Mouse (Mus musculus) embryonic facial prominence, embryonic 12.5 days (tissue): Measurements from ENCODE around the gene Hs3st4. TPM values are rescaled to one million over a fixed set of nuclear protein-coding genes. Genes with fewer than 3 reads are reported as not detected.

Source experiments
- ATAC-seq: fragments of 200-750 bp; cut with Nextera tagmentation; 2 replicates; pipeline ENCODE4 v1.8.0; 2017; ENCODE audit not compliant: insufficient number of reproducible peaks, insufficient read depth, low FRiP score, low TSS enrichment
- H3K27ac ChIP-seq: fragments of 300-500 bp; sonication (generic); 2 replicates; pipeline ENCODE4 v1.5.1; 2016; ENCODE audit warnings: mild to moderate bottlenecking
- H3K27me3 ChIP-seq: fragments of 300-500 bp; sonication (generic); 2 replicates; pipeline ENCODE4 v1.6.1; 2016; ENCODE audit warnings: mild to moderate bottlenecking, moderate library complexity
- H3K36me3 ChIP-seq: fragments of 300-500 bp; sonication (generic); 2 replicates; pipeline ENCODE4 v1.6.1; 2016; ENCODE audit warnings: mild to moderate bottlenecking
- H3K4me1 ChIP-seq: fragments of 300-500 bp; sonication (generic); 2 replicates; pipeline ENCODE4 v1.6.1; 2016
- H3K4me2 ChIP-seq: fragments of 300-500 bp; sonication (generic); replicated peaks from 2 replicates; pipeline ENCODE4 v1.6.1; 2016; ENCODE audit warnings: mild to moderate bottlenecking, moderate library complexity
- H3K4me3 ChIP-seq: fragments of 300-500 bp; sonication (generic); 2 replicates; pipeline ENCODE4 v1.5.1; 2016; ENCODE audit warnings: mild to moderate bottlenecking
- H3K9ac ChIP-seq: fragments of 300-500 bp; sonication (generic); 2 replicates; pipeline ENCODE4 v1.6.1; 2016; ENCODE audit warnings: mild to moderate bottlenecking, moderate library complexity
- H3K9me3 ChIP-seq: fragments of 300-500 bp; sonication (generic); 2 replicates; pipeline ENCODE4 v1.6.1; 2016; ENCODE audit warnings: mild to moderate bottlenecking, moderate library complexity
- WGBS: fragments of 180-500 bp; shearing (Covaris S2); methylation state at CpG from one replicate; pipeline ENCODE4 v1.1.7; 2016; 5-methylcytosine and 5-hydroxymethylcytosine counted together
- polyA plus RNA-seq: library from polyadenylated mRNA; unstranded; fragments of >200 nt; fragmentation: Nextera tagmentation; extraction: Ambion mirVana; gene quantifications from 2 replicates; pipeline ENCODE4 v1.2.1, GENCODE M21; 2016

Gene Hs3st4
- polyA plus RNA-seq, 1 experiment from 2014 or later, result 0.38 TPM

DNA sequence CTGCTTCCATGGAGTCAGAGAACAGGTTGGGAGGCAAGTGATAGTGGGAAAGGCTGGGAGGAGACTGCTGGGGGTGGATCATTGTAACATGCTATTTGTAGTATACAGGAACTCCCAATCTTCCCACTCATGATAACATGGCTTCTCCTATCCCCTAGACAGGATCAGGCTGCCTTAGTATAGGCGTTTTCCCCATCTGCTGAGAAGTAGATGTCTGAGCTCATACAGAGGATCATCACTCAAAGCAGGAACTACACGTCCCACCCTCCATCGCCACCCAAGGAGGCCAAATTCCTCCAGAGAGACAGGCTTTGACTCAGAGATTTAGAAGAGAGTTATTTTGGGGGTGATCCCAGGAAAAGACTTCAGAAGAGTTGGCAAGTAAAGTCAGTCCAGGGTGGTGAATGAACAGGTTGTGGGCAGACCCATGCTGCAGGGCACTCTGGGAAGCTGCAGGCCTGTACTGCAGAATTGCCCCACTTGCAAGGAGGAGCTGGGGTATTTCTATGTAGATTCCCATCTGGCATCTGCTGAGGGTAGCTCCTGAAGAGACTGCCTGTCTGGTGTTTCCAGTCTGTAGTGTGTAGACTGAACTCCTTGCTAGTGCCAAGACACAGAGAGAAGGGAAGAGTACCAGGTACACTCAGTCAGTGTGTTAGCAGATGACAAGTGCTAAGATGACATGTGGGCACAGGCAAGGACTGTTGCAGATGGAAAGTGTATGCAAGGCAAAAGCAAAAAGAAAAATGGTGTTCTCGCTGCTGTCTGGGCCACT lies 255.4 kb downstream of the Hs3st4 start:
- Histone ChIP-seq H3K4me3 (no peak overlapping the region), H3K27me3 (no peaks in the 10 kb centered on the region), H3K4me1 (no peaks in the 10 kb centered on the region), H3K27ac (no peak overlapping the region), H3K4me2 (no peak overlapping the region), H3K9ac (no peak overlapping the region), H3K36me3 (no peaks in the 10 kb centered on the region), H3K9me3 (no peaks in the 10 kb centered on the region)
- no peak for ATAC-seq
- 84% methylated on average over 4 of the region's 4 CpGs for WGBS

GRCm38 (mm10) chr7:124239903-124240647 lies 257.4 kb downstream of the Hs3st4 start:
- no peaks in the 10 kb centered on the region for H3K4me1 ChIP-seq
- H3K27ac ChIP-seq, result no peak overlapping the region
- H3K36me3 ChIP-seq, result no peaks in the 10 kb centered on the region
- no peaks in the 10 kb centered on the region for H3K9me3 ChIP-seq
- no peak; the same call in 1 of the 2 replicates for ATAC-seq
- WGBS, result 34% methylated on average over 7 of the region's 7 CpGs
- H3K4me3 ChIP-seq, result no peak overlapping the region
- no peak overlapping the region for H3K9ac ChIP-seq
- H3K4me2 ChIP-seq, result no peak overlapping the region
- H3K27me3 ChIP-seq, result no peaks in the 10 kb centered on the region

DNA sequence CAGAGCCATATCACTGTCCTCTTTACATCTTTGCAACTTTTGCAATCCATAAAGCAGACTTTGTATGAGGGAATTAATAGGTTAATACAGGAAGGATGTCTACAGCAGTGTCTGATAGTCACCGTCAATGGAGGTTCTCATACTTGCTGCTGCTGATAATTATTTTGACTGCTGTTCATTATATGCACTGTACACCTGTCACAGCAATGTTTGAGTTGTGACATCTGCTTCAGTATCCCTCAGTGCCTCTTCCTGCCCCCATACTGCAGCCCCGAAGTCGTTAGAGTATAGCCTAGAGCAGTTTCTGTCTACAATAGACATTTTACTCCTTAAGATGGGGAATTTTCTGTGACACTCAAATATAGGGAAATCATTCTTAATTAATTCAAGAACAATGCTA lies 267.2 kb downstream of the Hs3st4 start:
- Histone ChIP-seq H3K27ac (no peak overlapping the region), H3K4me1 (no peaks in the 10 kb centered on the region), H3K9me3 (no peaks in the 10 kb centered on the region), H3K27me3 (no peaks in the 10 kb centered on the region), H3K4me3 (no peak overlapping the region), H3K9ac (no peak overlapping the region), H3K36me3 (no peaks in the 10 kb centered on the region), H3K4me2 (no peak overlapping the region)
- ATAC-seq, result no peak
- 69% methylated on average over 3 of the region's 3 CpGs for WGBS

GRCm38 (mm10) chr7:124250566-124250965 lies 267.9 kb downstream of the Hs3st4 start:
- ATAC-seq, result no peak
- Histone ChIP-seq H3K4me1 (no peaks in the 10 kb centered on the region), H3K9ac (no peak overlapping the region), H3K36me3 (no peaks in the 10 kb centered on the region), H3K27me3 (no peaks in the 10 kb centered on the region), H3K9me3 (no peaks in the 10 kb centered on the region), H3K4me2 (no peak overlapping the region), H3K27ac (no peak overlapping the region), H3K4me3 (no peak overlapping the region)
- 62% methylated on average over 1 of the region's 1 CpGs for WGBS

- Histone ChIP-seq H3K27ac (no peak overlapping the region), H3K36me3 (no peaks in the 10 kb centered on the region), H3K9me3 (no peaks in the 10 kb centered on the region), H3K4me2 (no peak overlapping the region), H3K4me3 (no peak overlapping the region), H3K27me3 (no peaks in the 10 kb centered on the region), H3K4me1 (no peaks in the 10 kb centered on the region), H3K9ac (no peak overlapping the region)
- ATAC-seq, result no peak
- WGBS, result 77% methylated on average over 3 of the region's 3 CpGs
Measured at GRCm38 (mm10) chr7:124258419-124258818, 275.8 kb downstream of the Hs3st4 start.

GRCm38 (mm10) chr7:124270734-124271133 lies 288.1 kb downstream of the Hs3st4 start:
- Histone ChIP-seq H3K9me3 (no peaks in the 10 kb centered on the region), H3K9ac (no peak overlapping the region), H3K4me2 (no peak overlapping the region), H3K36me3 (no peaks in the 10 kb centered on the region), H3K4me3 (no peak overlapping the region), H3K27ac (no peak overlapping the region), H3K27me3 (no peaks in the 10 kb centered on the region), H3K4me1 (no peaks in the 10 kb centered on the region)
- ATAC-seq, result no peak

DNA sequence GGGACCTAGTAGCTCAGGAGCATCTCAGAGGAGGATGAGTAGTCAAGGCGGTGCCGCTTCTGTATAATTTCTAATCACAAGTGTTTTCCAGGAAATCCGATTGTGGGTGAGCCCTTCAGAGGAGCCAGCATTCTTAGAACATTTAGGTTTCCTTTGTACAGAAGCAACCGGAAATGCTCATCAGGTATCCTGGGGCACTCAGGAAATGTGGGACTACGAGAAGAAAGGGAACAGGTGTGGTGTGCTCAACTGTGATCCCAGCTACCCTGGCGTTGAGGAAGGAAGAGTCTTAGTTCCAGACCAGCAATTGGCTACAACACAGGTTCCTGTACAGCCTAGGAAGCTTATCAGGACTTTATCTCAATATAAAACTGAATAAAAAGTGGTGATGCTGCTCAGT lies 307.2 kb downstream of the Hs3st4 start:
- Histone ChIP-seq H3K9ac (no peak overlapping the region), H3K27me3 (no peaks in the 10 kb centered on the region), H3K27ac (no peak overlapping the region), H3K4me2 (no peak overlapping the region), H3K4me1 (no peaks in the 10 kb centered on the region), H3K9me3 (no peaks in the 10 kb centered on the region), H3K36me3 (no peaks in the 10 kb centered on the region), H3K4me3 (no peak overlapping the region)
- no peak for ATAC-seq
- WGBS, result 78% methylated on average over 6 of the region's 6 CpGs

DNA sequence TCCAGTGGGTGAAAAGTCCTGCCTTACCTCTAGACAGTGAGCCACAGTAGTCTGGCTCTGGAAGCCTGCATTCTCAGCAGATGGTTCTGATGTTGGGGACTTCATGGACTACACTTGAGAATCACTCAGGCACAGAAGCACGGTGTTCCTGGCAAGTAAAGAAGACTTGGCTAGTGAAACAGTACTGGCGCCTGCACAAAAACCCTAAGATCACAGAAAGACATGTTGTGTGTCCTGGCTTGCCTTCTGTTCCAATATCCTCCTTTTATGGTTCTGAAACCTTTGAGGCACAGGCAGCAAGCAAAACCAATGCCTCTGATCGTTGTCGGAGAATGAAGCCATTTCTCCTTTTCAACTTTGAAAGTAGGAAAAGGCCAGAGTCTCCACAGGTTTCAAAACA lies 336.8 kb downstream of the Hs3st4 start:
- no peaks in the 10 kb centered on the region for H3K9me3 ChIP-seq
- no peaks in the 10 kb centered on the region for H3K27me3 ChIP-seq
- WGBS, result 94% methylated on average over 4 of the region's 4 CpGs
- ATAC-seq, result no peak
- H3K4me2 ChIP-seq, result no peak overlapping the region
- no peak overlapping the region for H3K4me3 ChIP-seq
- 0 out of 2 replicates have a peak, but pooled peaks cover 3% of the 10 kb centered on the region for H3K4me1 ChIP-seq
- H3K27ac ChIP-seq, result no peak overlapping the region
- H3K36me3 ChIP-seq, result no peaks in the 10 kb centered on the region
- H3K9ac ChIP-seq, result no peak overlapping the region

DNA sequence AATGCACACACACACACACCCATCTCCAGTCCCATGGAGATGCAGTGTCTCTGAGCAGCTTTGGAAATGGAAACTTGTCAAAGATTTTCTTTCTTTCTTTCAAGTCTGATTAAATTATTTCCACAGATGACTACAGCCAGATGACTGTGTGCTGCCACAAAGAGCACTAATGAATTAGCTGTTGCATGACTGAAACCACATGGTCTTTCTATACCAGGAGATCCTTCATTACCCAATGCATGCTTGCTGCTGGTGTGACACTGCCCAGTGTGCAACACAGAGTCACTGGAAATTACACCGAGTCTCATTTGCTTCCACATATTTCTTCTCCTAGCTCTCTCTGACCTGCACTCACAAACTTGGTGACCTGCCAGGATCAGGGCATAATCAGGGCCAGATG lies 353.0 kb downstream of the Hs3st4 start:
- Histone ChIP-seq H3K4me3 (no peak overlapping the region), H3K9me3 (no peaks in the 10 kb centered on the region), H3K36me3 (no peaks in the 10 kb centered on the region), H3K4me2 (no peak overlapping the region), H3K4me1 (peaks cover 5% of the 10 kb centered on the region), H3K27ac (no peak overlapping the region), H3K27me3 (no peaks in the 10 kb centered on the region), H3K9ac (no peak overlapping the region)
- WGBS, result 18% methylated on average over 1 of the region's 1 CpGs
- ATAC-seq, result no peak

- peaks cover 3% of the 10 kb centered on the region; the same call in 1 of the 2 replicates for H3K4me1 ChIP-seq
- no peak overlapping the region for H3K27ac ChIP-seq
- no peaks in the 10 kb centered on the region for H3K27me3 ChIP-seq
- H3K9me3 ChIP-seq, result no peaks in the 10 kb centered on the region
- 35% methylated on average over 3 of the region's 3 CpGs for WGBS
- no peak for ATAC-seq
- H3K36me3 ChIP-seq, result no peaks in the 10 kb centered on the region
- H3K4me3 ChIP-seq, result no peak overlapping the region
- no peak overlapping the region for H3K9ac ChIP-seq
- H3K4me2 ChIP-seq, result no peak overlapping the region
Measured at GRCm38 (mm10) chr7:124341510-124341909, 358.8 kb downstream of the Hs3st4 start.

GRCm38 (mm10) chr7:124347218-124348017 lies 364.7 kb downstream of the Hs3st4 start:
- Histone ChIP-seq H3K36me3 (no peaks in the 10 kb centered on the region), H3K27me3 (no peaks in the 10 kb centered on the region), H3K4me3 (no peak overlapping the region), H3K4me1 (no peaks in the 10 kb centered on the region), H3K9me3 (no peaks in the 10 kb centered on the region), H3K4me2 (no peak overlapping the region), H3K9ac (no peak overlapping the region), H3K27ac (no peak overlapping the region)
- 52% methylated on average over 13 of the region's 13 CpGs for WGBS
- no peak for ATAC-seq
